Mouse (Mus musculus): ENCODE measurements at regions not wholly inside any gene's neighbourhood (a gene's known extent, or its start where the extent isn't known, plus 50 kb on each side); places are given as distances from the start of the nearest gene placed in this dataset.
"Not testable (repeated sequence)": the region's sequence is repeated elsewhere in the genome, so short reads cannot be mapped to it uniquely, and the experiment has no call there.

DNA sequence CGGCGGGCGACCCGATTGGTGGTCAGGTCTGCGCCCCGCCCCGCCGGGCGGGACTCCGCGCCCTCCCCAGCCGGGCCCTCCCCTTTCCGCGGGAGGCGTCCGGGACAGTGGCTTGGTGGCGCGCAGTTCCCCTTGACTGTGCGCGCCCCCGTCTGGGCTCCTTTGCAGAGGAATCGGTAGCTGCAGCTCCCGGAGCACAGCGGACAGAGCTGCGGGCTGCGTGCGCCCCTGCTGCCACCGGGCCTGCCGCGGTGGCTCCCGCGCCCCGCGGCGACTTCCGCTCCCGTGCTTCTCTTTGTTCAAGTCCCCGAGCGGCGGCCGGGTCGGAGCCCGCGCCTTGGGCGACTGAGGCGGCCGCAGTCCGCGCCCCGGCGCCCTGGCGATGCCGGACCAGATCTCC, 566.6 kb upstream of the Gm21863 start:
- Histone ChIP-seq H3K4me3 (peak overlapping the region; percentile 51), H3K9ac (0 out of 2 replicates have a peak overlapping the region, but pooled peaks have one; percentile 31), H3K4me2 (peak overlapping the region; percentile 43)
- H3K9me3 ChIP-seq (replicated peaks); H3K27me3 ChIP-seq; H3K36me3 ChIP-seq; H3K4me1 ChIP-seq (replicated peaks); ATAC-seq (replicated peaks; ENCODE audit: insufficient number of reproducible peaks, insufficient read depth, low FRiP score, low read depth); H3K27ac ChIP-seq: not testable (repeated sequence)
- 3% methylated on average over 43 of the region's 53 CpGs for WGBS
